Mouse (Mus musculus) neural tube, embryonic 11.5 days (tissue): ENCODE measurements around the gene Tuba3a. TPM values are rescaled to one million over a fixed set of nuclear protein-coding genes. Genes with fewer than 3 reads are reported as not detected.

ENCODE experiments used
- ATAC-seq: fragments of 200-750 bp; cut with Nextera tagmentation; 2 replicates; pipeline ENCODE4 v1.8.0; 2017; ENCODE audit warnings: moderate number of reproducible peaks, mild to moderate bottlenecking, moderate TSS enrichment, moderate library complexity; ENCODE audit not compliant: insufficient read depth, low FRiP score, low TSS enrichment
- DNase-seq: peaks from one replicate; pipeline ENCODE4 v3.0.0-alpha.2; 2015; ENCODE audit warnings: low spot score
- H3K27ac ChIP-seq: fragments of 300-500 bp; sonication (generic); 2 replicates; pipeline ENCODE4 v1.5.1; 2014; ENCODE audit warnings: low read depth, mild to moderate bottlenecking, low read length
- H3K27me3 ChIP-seq: fragments of 300-500 bp; sonication (generic); 2 replicates; pipeline ENCODE4 v1.6.1; 2014; ENCODE audit warnings: mild to moderate bottlenecking, low read length, mixed read lengths; ENCODE audit not compliant: control insufficient read depth, insufficient read depth
- H3K36me3 ChIP-seq: fragments of 300-500 bp; sonication (generic); 2 replicates; pipeline ENCODE4 v1.6.1; 2014; ENCODE audit warnings: mild to moderate bottlenecking, low read length, moderate library complexity, mixed read lengths; ENCODE audit not compliant: control insufficient read depth, insufficient read depth
- H3K4me1 ChIP-seq: fragments of 300-500 bp; sonication (generic); 2 replicates; pipeline ENCODE4 v1.6.1; 2014; ENCODE audit warnings: low read length, mixed read lengths; ENCODE audit not compliant: control insufficient read depth, insufficient read depth
- H3K4me2 ChIP-seq: fragments of 300-500 bp; sonication (generic); 2 replicates; pipeline ENCODE4 v1.6.1; 2014; ENCODE audit warnings: low read depth, mild to moderate bottlenecking, moderate library complexity
- H3K4me3 ChIP-seq: fragments of 300-500 bp; sonication (generic); 2 replicates; pipeline ENCODE4 v1.5.1; 2014; ENCODE audit warnings: low read depth, low read length
- H3K9ac ChIP-seq: fragments of 300-500 bp; sonication (generic); 2 replicates; pipeline ENCODE4 v1.6.1; 2014; ENCODE audit warnings: mild to moderate bottlenecking, low read length
- H3K9me3 ChIP-seq: fragments of 300-500 bp; sonication (generic); 2 replicates; pipeline ENCODE4 v1.6.1; 2016; ENCODE audit warnings: low read length; ENCODE audit not compliant: control insufficient read depth
- WGBS: fragments of 180-500 bp; shearing (Covaris S2); extraction: QIAGEN DNeasy Blood & Tissue Kit; methylation state at CpG from one replicate; pipeline ENCODE4 v1.1.7; 2014; 5-methylcytosine and 5-hydroxymethylcytosine counted together
- polyA plus RNA-seq: library from polyadenylated mRNA; unstranded; fragments of >200 nt; fragmentation: Nextera tagmentation; extraction: Ambion mirVana; gene quantifications from 2 replicates; pipeline ENCODE4 v1.2.1, GENCODE M21; 2014

The Tuba3a gene
- polyA plus RNA-seq, 1 experiment from 2014 or later: 0.15 TPM

GRCm38 (mm10) chr6:125302231-125302982 lies 16.6 kb upstream of the Tuba3a start:
- Histone ChIP-seq H3K36me3 (no peaks in the 10 kb centered on the region), H3K9ac (no peak overlapping the region), H3K27ac (no peak overlapping the region), H3K4me1 (no peaks in the 10 kb centered on the region), H3K4me3 (no peak overlapping the region), H3K27me3 (no peaks in the 10 kb centered on the region), H3K4me2 (no peak overlapping the region), H3K9me3 (no peaks in the 10 kb centered on the region)
- 90% methylated on average over 24 of the region's 24 CpGs for WGBS
- DNase-seq (no peak), ATAC-seq (no peak)

GRCm38 (mm10) chr6:125300982-125301381 lies 15.1 kb upstream of the Tuba3a start:
- no peaks in the 10 kb centered on the region for H3K4me1 ChIP-seq
- no peak overlapping the region for H3K4me3 ChIP-seq
- DNase-seq: no peak
- no peak overlapping the region for H3K27ac ChIP-seq
- H3K27me3 ChIP-seq: no peaks in the 10 kb centered on the region
- 67% methylated on average over 1 of the region's 1 CpGs for WGBS
- H3K36me3 ChIP-seq: no peaks in the 10 kb centered on the region
- no peak for ATAC-seq
- H3K9me3 ChIP-seq: no peaks in the 10 kb centered on the region
- H3K9ac ChIP-seq: no peak overlapping the region
- no peak overlapping the region for H3K4me2 ChIP-seq

- H3K36me3 ChIP-seq: no peaks in the 10 kb centered on the region
- no peak overlapping the region for H3K4me3 ChIP-seq
- no peaks in the 10 kb centered on the region for H3K4me1 ChIP-seq
- H3K4me2 ChIP-seq: no peak overlapping the region
- 80% methylated on average over 5 of the region's 5 CpGs for WGBS
- no peaks in the 10 kb centered on the region for H3K27me3 ChIP-seq
- no peak overlapping the region for H3K27ac ChIP-seq
- H3K9me3 ChIP-seq: no peaks in the 10 kb centered on the region
- ATAC-seq (no peak), DNase-seq (no peak)
- H3K9ac ChIP-seq: no peak overlapping the region
These were observed 11.4 kb upstream of the Tuba3a start for GRCm38 (mm10) chr6:125297149-125297820.

GRCm38 (mm10) chr6:125294049-125294448 lies 8.2 kb upstream of the Tuba3a start:
- Histone ChIP-seq H3K4me3 (no peak overlapping the region), H3K9me3 (no peaks in the 10 kb centered on the region), H3K36me3 (no peaks in the 10 kb centered on the region), H3K9ac (no peak overlapping the region), H3K27ac (no peak overlapping the region), H3K27me3 (no peaks in the 10 kb centered on the region), H3K4me1 (no peaks in the 10 kb centered on the region), H3K4me2 (no peak overlapping the region)
- DNase-seq (no peak), ATAC-seq (no peak)
- WGBS: 88% methylated on average over 4 of the region's 4 CpGs

- H3K4me1 ChIP-seq: no peaks in the 10 kb centered on the region
- 90% methylated on average over 7 of the region's 7 CpGs for WGBS
- ATAC-seq: no peak
- H3K27me3 ChIP-seq: no peaks in the 10 kb centered on the region
- no peak overlapping the region for H3K27ac ChIP-seq
- no peak overlapping the region for H3K4me2 ChIP-seq
- DNase-seq: no peak
- no peak overlapping the region for H3K9ac ChIP-seq
- H3K36me3 ChIP-seq: no peaks in the 10 kb centered on the region
- H3K9me3 ChIP-seq: no peaks in the 10 kb centered on the region
- no peak overlapping the region for H3K4me3 ChIP-seq
These were observed 6.4 kb upstream of the Tuba3a start for GRCm38 (mm10) chr6:125292256-125292655.

GRCm38 (mm10) chr6:125291329-125291728 lies 5.5 kb upstream of the Tuba3a start:
- Histone ChIP-seq H3K27ac (no peak overlapping the region), H3K4me1 (no peaks in the 10 kb centered on the region), H3K36me3 (no peaks in the 10 kb centered on the region), H3K9ac (no peak overlapping the region), H3K4me2 (no peak overlapping the region), H3K4me3 (no peak overlapping the region), H3K9me3 (no peaks in the 10 kb centered on the region), H3K27me3 (no peaks in the 10 kb centered on the region)
- DNase-seq: no peak
- no peak for ATAC-seq
- WGBS: 79% methylated on average over 4 of the region's 4 CpGs

- no peak for ATAC-seq
- no peaks in the 10 kb centered on the region for H3K9me3 ChIP-seq
- no peaks in the 10 kb centered on the region for H3K27me3 ChIP-seq
- H3K27ac ChIP-seq: no peak overlapping the region
- no peak for DNase-seq
- no peaks in the 10 kb centered on the region for H3K36me3 ChIP-seq
- H3K4me3 ChIP-seq: no peak overlapping the region
- no peaks in the 10 kb centered on the region for H3K4me1 ChIP-seq
- whole genome bisulfite sequencing: 84% methylated on average over 5 of the region's 5 CpGs
- no peak overlapping the region for H3K9ac ChIP-seq
- no peak overlapping the region for H3K4me2 ChIP-seq
These were observed 2.9 kb upstream of the Tuba3a start for GRCm38 (mm10) chr6:125288730-125289129.

GRCm38 (mm10) chr6:125286944-125287343 lies 1.1 kb upstream of the Tuba3a start:
- no peak overlapping the region for H3K27ac ChIP-seq
- H3K9ac ChIP-seq: no peak overlapping the region
- H3K36me3 ChIP-seq: no peaks in the 10 kb centered on the region
- no peak overlapping the region for H3K4me3 ChIP-seq
- H3K4me1 ChIP-seq: no peaks in the 10 kb centered on the region
- H3K27me3 ChIP-seq: no peaks in the 10 kb centered on the region
- no peak overlapping the region for H3K4me2 ChIP-seq
- ATAC-seq (no peak), DNase-seq (no peak)
- H3K9me3 ChIP-seq: no peaks in the 10 kb centered on the region
- 92% methylated on average over 4 of the region's 4 CpGs for WGBS

- no peak for ATAC-seq
These were observed 1.1 kb downstream of the Tuba3a start for GRCm38 (mm10) chr6:125284751-125285150.

More at GRCm38 (mm10) chr6:125284751-125285150, 1.1 kb downstream of the Tuba3a start:
- H3K4me1 ChIP-seq: no peaks in the 10 kb centered on the region
- H3K27ac ChIP-seq: no peak overlapping the region
- H3K36me3 ChIP-seq: no peaks in the 10 kb centered on the region
- WGBS: 86% methylated on average over 7 of the region's 7 CpGs
- H3K9me3 ChIP-seq: no peaks in the 10 kb centered on the region
- DNase-seq: no peak
- H3K27me3 ChIP-seq: no peaks in the 10 kb centered on the region
- H3K4me3 ChIP-seq: no peak overlapping the region
- H3K4me2 ChIP-seq: no peak overlapping the region
- H3K9ac ChIP-seq: no peak overlapping the region
